Mouse (Mus musculus): ENCODE data around the gene Hmgb1. TPM values are rescaled to one million over a fixed set of nuclear protein-coding genes. Genes with fewer than 3 reads are reported as not detected.

Gene Hmgb1
- total RNA-seq, 2 experiments from 2014 or later: 157 to 159 TPM

DNA sequence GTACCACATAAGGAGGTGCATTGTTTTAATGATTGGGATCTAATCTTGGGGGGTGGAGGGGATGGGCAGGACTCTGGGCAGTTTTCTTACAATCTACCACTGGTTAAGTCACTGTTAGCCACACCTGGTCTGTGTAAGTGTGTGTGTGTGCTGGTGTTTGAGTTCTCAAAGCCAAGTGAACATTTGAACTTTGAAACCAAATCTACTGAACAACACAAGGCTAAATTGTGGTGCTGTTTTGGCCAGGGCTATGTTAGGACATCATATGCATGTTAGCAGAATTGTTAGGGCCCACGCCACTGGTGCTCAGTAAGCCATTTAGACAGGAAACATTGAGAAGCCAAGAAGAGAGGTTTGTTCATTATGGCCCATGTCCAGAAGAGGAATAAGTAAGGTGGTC lies 14.5 kb upstream of the Hmgb1 start:
- no peak for DNase-seq (ENCODE audit: low spot score in 2 of 2)
- intact Hi-C loops (cut with DNase I): no loop called here

DNA sequence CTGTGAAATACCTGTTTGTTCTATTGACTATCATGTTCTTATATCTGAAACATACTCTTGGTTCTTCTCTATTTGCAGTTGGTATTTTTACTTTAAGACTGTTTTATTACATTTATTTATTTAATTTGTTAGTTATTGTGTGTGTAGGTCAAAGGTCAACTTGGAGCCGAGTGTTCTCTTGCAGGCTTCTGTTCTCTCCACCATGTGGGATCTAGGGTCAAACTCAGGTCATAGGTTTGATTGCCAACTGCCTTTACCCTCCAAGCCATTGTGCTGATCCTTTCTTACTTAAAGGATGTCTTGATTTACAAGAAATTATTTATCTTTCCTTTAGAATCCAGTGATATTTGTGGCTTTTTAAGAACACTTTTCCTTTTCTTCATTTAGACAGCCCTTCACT lies 12.3 kb upstream of the Hmgb1 start:
- intact Hi-C loops (cut with DNase I): no loop called here

DNA sequence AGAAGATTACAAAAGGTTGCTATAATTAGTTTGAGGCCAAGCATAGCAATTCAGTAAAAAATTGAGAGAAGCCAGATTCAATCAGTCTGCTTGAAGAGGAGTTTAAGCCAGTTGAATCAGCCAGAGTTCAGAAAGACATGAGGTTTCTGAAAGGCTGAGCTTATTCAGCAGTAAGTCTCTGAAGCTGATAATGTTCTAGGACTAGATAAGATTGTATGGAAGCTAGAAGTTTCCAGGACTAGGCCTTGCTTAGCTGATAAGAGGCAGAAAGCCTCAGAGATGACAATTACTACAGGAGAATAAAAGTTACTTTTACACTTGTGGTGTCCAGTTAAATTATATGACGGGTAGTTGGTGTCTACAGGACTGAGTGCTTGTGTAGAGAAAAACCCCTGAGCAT lies 5.9 kb upstream of the Hmgb1 start:
- DNase-seq (ENCODE audit: low spot score in 2 of 2): no peak
- intact Hi-C loops (cut with DNase I): no loop called here

More for the DNA sequence above, 12.3 kb upstream of the Hmgb1 start:
- no peak for DNase-seq (ENCODE audit: low spot score in 2 of 2)

DNA sequence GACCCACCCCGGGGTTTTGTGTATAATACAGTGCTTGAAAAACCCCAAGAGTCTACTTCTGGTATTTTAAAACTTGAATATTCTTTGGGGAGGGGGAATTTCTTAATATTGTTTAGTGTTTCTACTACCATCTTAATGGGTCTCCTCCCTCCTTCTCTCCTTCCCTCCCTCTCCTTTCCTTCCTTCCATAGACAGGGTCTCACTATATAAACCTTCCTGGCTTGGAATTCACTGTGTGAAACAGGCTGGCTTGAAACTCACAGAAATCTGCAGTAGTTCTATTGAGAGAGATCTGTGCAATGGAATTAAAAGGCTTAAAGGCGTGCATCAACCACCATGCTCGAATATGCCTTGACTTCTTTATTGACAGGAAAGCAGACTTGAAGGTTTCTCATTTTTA lies 1.5 kb upstream of the Hmgb1 start:
- no peak for DNase-seq (ENCODE audit: low spot score in 2 of 2)
- intact Hi-C loops (cut with DNase I): loop anchor here (2.0 to 10.0 kb wide), 2 partner anchors 135 to 339 kb away; partner anchors contain the start of gene Wdr95

DNA sequence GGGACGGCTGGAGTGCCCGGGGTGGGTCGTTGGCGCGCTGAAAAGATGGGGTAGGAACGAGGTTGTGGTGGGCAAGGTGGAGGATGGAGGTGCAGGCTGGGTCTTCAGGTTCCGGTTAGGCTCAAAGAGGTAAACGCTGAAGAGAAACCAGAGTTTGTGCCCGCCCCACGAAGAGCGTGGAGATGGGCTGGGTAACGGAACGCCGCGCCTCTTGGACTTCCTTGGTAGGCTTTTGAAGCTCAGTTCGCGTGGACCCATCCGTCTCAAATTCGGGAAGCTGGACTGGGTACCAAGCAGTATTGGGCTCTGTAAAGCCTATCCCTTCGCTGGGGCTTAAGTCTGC lies 526 bp upstream of the Hmgb1 start:
- peak; percentile 21 to 44 for DNase-seq (ENCODE audit: low spot score in 2 of 2)
- intact Hi-C loops (cut with DNase I): loop anchor here (2.0 to 10.0 kb wide), 3 partner anchors 134 to 373 kb away; partner anchors contain the start of gene Wdr95

DNA sequence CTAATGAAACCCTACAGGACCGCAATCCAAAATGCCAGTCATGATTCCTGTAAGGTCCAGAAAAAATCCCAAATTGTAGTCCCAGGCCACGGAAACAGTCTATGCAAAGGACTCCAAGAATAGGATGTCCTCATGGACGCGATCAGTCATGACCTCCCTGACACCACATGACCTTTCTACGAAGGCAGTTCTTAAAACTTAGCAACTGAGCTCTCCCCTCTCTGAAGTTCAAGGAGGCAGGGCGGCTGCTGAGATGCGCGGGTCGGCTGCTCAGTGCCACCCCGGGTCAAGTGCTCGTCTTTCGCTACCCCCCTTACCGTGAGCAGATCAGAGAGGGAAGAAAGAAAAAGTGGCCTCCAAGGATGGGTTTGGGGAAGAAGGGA lies 577 bp downstream of the Hmgb1 start:
- intact Hi-C loops (cut with DNase I): loop anchor here (2.0 to 10.0 kb wide), 3 partner anchors 133 to 371 kb away; partner anchors contain the start of gene Wdr95
- DNase-seq (ENCODE audit: low spot score in 2 of 2): no peak

DNA sequence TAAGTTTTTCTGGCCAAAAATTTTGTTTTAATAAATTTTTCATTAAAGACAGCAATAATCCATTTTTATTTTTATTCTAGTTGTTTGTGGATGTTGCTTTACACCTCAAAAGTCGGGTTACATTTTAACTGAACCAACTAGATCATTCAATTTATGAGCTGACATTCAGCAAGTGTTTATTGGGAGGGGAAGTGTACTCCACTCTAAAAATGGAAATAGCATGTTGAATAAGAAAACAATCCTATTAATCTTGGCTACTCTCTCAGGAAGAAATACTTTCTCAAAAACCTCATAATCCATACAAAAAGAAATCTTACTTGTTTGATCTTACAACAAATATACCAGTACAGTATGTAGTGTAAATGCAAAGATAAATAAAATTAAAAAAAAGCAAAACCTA lies 1.2 kb downstream of the Hmgb1 start:
- intact Hi-C loops (cut with DNase I): loop anchor here (5.0 to 10.0 kb wide), 2 partner anchors 342 to 371 kb away; partner anchors contain the start of gene Wdr95
- no peak for DNase-seq (ENCODE audit: low spot score in 2 of 2)

DNA sequence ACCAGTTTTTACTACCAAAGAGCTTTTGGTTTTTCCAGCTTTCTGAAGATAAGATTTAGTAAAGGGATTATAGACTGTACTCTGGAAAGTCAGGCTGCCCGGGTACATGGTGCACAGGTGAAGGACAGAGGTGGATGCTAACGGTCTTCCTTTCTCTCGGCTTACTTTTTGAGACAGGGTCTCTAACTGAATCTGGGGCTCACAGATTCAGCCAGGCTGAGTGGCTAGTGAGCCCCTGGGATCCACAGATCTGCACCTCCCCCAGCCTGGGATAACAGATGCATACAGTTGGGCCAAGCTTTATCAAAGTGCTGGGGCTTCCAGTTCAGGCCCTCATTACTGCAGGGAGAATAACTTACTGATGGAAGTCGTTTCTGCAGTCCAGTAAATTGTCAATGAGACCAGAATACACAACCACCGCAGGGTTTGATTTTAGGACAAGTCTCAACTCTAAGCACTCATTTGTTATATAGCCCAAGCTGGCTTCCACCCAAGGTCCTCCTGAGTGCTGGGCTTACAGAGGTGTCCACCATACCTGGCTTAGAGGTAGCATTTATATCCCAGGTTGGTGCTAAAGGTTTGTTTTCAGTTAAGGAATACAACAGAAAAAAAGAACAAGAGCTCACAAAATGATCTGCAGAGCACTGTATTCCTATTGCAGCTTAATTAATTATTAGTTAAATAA lies 2.0 kb downstream of the Hmgb1 start:
- DNase-seq (ENCODE audit: low spot score in 2 of 2): no peak
- intact Hi-C loops (cut with DNase I): loop anchor here (5.0 to 10.0 kb wide), 2 partner anchors 342 to 370 kb away; partner anchors contain the start of gene Wdr95

DNA sequence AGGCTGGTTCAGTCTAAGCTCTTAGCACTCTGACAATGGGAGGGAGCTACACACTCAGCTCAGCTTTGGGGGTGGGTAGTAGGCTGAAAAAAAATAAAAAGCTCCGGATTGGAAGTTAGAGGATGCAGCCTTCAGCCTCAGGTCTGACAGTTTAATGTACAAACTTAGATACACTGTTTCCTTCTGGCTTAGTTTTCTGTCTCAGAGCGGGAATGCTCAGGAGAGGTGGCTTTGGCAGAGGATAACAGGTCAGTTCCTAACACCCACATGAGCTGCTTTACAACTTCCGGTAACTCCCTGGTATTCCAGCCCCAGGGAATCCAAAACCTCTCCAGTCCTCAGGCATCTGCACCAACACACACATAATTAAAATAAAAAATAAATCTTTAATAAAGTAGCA lies 4.5 kb downstream of the Hmgb1 start:
- DNase-seq (ENCODE audit: low spot score in 2 of 2): no peak
- intact Hi-C loops (cut with DNase I): loop anchor here (5.0 to 10.0 kb wide), 2 partner anchors 345 to 368 kb away; partner anchors contain the start of gene Wdr95

DNA sequence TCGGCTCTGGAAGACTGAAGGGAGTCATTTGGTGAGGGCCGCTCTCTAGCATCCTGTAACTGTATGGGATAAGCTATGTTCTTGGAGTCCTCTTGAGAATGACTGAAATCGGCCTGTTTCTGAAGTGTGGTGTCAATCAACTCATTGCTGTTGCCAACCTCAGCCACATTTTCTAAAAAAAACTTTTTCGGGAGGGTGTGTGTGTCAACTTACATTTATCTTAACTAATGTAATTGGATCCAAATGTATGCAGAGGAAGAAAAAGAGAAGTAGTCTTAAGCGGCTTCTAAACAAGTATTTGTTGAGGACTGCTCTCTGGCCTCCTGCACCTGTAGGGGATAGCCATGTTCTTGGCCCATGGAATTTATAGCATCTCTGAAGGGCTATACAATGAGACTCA lies 6.2 kb downstream of the Hmgb1 start:
- intact Hi-C loops (cut with DNase I): no loop called here

DNA sequence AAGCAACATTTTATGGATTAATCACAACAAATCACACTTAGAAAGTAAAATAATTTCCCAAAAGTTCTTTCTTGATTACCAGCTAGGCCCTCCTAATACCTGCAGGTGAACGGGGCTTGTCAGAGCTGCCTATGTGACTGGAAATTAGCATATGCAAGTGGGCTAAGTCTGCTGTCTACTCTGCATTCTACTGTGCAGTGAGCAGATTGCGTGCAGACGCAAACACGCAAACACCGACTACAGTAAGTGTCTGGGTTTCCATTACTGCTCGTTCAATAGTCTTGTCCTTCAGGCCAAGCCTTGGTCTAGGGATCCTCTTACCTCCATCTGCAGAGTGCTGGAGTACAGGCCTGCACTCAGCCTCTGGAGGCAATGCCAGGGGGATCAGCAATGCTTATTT lies 8.6 kb downstream of the Hmgb1 start:
- DNase-seq (ENCODE audit: low spot score in 2 of 2): no peak
- intact Hi-C loops (cut with DNase I): no loop called here

More for the DNA sequence above, 6.2 kb downstream of the Hmgb1 start:
- no peak for DNase-seq (ENCODE audit: low spot score in 2 of 2)

DNA sequence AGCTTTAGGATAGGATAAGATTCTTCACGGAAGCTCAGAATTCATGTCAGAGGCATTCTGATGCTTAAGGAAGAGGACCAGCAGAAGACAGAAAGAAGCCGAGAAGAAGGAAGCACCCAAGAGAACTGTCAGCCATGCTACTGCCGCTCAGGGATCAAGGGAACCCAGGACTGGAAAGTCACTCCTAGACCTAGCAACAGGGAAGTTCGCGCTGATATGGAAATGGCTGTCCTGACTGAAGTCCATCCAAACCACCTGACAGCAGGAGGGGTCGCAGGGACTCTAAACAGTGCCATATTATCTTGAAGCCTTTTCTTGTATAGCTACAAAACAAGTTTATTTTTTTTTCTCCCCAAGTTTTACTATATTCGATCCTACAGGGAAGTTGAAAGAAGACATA lies 9.8 kb downstream of the Hmgb1 start:
- intact Hi-C loops (cut with DNase I): no loop called here

DNA sequence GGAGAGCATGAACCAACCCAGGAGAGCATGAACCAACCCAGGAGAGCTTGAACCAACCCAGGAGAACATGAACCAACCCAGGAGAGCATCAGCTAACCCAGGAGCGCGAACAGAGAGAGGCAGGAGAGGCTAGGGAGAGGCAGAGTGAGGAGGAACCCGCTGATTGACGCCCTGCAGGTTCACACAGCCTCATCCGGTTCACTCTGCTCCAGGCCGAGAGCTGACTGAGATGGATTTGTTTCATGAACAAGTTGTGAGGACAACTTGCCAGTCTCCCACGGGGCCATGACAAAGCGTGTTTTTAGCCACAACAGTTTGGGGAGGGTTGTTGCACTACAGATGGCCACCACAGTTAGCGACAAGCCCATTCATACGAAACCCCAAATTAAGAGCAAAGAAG lies 12.0 kb downstream of the Hmgb1 start:
- intact Hi-C loops (cut with DNase I): no loop called here

More for the DNA sequence above, 9.8 kb downstream of the Hmgb1 start:
- DNase-seq (ENCODE audit: low spot score in 2 of 2): no peak

DNA sequence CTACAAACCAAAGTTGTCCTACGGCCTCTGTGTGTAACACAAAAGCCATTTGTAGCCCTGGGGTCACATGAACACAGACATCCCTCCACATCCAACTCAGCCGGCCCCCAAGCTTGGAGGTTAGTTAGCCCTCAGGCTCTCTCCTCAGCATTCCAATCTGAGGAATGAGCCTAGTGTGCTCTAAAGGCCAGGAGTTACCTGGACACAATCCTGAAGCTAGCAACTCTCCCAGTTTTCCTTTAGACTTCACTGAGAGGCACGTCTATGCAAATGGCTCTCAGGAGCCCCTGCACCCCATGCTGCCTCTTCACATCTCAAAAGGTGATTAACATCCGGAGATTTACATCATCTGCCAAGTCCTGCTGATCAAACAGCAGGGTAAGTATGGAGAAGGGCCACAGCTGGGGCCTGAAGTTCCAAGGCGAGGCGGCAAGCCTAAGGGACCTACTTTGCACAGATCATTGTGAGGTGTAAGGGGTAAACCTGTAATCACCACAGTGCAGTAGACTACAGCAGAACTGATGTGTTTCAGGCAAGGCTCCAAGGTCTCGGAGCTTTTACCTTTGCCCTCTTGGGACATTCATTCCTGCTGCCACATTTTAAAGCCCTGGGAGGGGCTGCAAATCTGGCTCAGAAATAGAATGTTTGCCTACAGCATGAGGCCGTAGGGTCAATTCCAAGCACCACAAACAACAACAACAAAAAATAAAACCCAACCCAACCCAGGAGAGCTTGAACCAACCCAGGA lies 13.3 kb downstream of the Hmgb1 start:
- no peak for DNase-seq (ENCODE audit: low spot score in 2 of 2)
- intact Hi-C loops (cut with DNase I): no loop called here

More for the DNA sequence above, 12.0 kb downstream of the Hmgb1 start:
- DNase-seq (ENCODE audit: low spot score in 2 of 2): no peak

DNA sequence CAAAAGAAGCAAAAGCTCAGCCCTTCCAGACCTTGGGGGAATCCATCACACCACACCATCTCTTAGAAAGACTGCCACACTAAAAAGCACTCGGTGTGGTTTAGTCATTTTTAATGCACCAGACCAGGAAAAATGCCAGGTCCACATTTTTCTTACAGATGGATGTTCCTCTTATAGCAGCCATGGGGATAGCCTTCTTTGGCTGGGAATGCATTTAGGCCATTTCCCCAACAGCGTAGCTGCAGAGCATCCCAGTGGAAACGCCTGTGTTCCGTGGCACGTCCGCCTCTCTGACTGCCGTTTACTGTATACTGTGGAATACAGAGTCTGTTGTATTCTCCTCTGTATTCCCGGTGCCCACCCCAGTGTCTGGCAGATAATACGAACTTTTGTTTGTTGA lies 15.5 kb downstream of the Hmgb1 start:
- DNase-seq (ENCODE audit: low spot score in 2 of 2): peak; percentile 54 to 73
- intact Hi-C loops (cut with DNase I): no loop called here

DNA sequence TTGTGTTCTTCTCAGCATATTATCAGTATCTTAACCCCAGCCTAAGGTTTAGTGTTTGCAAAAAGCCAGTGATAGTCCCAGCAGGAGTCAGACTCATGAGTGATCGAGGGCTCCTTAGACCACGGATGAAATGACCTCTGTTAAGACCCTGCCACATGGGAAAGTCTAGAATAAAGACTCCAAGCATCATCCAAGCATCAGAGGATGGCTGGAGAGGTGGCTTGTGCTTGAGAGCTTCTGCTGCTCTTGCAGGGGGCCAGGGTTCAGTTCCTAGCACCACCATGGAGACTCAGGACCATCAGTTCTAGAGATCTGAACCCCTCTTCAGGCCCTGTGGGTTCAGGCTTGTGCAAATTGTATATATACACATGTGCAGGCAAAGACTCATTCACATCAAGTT lies 16.2 kb downstream of the Hmgb1 start:
- no peak for DNase-seq (ENCODE audit: low spot score in 2 of 2)
- intact Hi-C loops (cut with DNase I): no loop called here

DNA sequence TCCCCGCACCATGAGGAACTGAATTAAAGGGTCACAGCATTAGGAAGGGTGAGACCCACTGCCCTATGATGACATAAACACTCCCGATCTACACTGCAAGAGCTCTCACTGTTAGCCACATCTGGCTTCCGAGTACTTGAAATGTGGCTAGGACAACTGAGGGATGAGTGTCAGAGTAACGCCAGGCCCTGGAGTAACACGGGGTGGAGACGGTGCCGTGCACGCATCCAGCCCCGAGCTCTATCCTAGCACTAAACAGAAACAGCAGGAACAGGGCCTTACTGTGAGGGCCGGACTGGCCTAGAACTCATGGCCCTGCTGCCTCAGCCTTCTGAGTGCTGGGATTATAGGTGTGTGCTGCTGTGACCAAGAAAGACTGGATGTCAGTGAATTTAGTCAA lies 18.3 kb downstream of the Hmgb1 start:
- no peak for DNase-seq (ENCODE audit: low spot score in 2 of 2)

DNA sequence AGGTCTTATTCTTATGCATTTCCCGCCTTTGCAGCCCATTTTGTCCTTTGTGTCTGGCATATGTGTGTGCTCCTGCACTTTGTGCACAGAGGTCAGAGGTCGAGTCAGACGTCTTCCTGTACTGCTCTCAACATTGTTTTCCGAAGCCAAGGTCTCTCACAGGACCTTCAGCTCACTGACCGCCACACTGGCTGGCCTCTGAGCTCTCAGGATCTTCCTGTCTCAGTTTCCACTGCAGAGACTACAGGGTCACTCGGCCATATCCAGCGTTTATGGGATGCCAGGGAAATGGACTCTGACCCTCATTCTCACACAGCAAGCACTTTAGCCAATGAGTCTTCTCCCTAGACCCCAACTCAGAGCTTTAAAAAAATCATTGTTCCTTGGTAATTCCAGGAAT lies 19.4 kb downstream of the Hmgb1 start:
- intact Hi-C loops (cut with DNase I): no loop called here
- no peak for DNase-seq (ENCODE audit: low spot score in 2 of 2)

More for the DNA sequence above, 18.3 kb downstream of the Hmgb1 start:
- intact Hi-C loops (cut with DNase I): no loop called here

DNA sequence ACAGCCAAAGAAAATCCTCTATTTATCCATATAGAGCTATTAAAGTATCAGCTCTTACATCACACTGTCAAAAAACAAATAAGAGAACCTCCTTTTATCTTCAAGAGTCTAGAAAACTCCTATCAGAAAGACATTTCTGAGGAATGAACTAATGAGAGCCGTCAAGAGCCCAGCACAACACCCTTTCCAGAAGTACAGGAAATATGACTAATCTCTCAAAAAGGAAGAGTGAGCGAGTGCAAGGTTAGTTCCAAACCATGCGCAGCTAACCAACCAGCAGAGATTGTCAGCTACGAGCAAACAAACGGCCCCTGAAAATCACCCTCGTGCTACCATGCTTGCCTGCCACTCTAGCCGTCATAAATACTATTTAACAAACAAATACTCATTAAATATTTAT lies 21.4 kb downstream of the Hmgb1 start:
- intact Hi-C loops (cut with DNase I): no loop called here
- DNase-seq (ENCODE audit: low spot score in 2 of 2): no peak

DNA sequence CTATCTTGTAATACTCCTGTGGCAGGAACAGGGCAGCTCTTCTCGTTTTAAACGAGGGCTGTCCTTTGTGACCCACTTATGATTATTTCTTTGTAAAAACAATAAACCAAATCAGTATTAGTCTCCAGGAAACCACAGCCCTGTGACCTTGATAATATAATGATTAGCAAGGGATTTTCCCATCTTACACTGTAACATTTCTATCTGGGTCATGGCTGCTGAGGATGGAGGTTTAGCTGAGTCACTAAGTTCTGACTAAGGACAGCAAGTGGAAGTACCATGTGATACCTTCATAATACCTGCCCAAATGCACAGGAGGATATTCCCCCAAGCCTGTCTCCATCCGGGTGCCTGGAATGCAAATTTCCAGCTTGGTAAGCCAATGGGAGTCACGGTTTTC lies 23.8 kb downstream of the Hmgb1 start:
- intact Hi-C loops (cut with DNase I): no loop called here
- no peak for DNase-seq (ENCODE audit: low spot score in 2 of 2)

DNA sequence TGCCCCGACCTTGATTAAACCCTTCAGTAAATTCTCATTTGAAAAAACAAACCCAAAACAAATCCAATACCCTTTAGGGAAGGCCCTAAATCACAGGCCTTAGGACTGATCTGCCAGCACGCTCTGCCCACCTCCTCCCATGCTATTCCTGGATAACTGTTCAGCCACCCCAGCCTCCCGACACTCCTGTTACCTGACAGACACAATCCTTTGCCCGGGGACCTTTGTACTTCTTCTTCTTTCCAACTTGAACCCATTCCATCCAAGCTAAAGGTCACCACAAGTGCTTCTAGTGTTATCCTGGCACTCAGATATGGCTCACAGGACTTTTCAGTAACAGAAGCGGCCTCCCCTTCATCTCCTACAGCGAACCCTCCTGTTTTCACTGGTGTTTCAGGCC lies 25.3 kb downstream of the Hmgb1 start:
- no peak for DNase-seq (ENCODE audit: low spot score in 2 of 2)
- intact Hi-C loops (cut with DNase I): no loop called here

All from left cerebral cortex, postnatal 14 days (tissue).